Mouse (Mus musculus) neural tube, embryonic 14.5 days (tissue): ENCODE measurements around the gene Ckb. TPM values are rescaled to one million over a fixed set of nuclear protein-coding genes. Genes with fewer than 3 reads are reported as not detected.
"Not testable (repeated sequence)": the region's sequence is repeated elsewhere in the genome, so short reads cannot be mapped to it uniquely, and the experiment has no call there.

ENCODE experiments used
- ATAC-seq: fragments of 200-750 bp; cut with Nextera tagmentation; 2 replicates; pipeline ENCODE4 v1.8.0; 2017; ENCODE audit warnings: low read depth, mild to moderate bottlenecking, moderate TSS enrichment, moderate library complexity
- H3K27ac ChIP-seq: fragments of 300-500 bp; sonication (generic); 2 replicates; pipeline ENCODE4 v1.5.1; 2014; ENCODE audit warnings: low read depth, mild to moderate bottlenecking, control low read depth, low read length, moderate library complexity, mixed read lengths
- H3K27me3 ChIP-seq: fragments of 300-500 bp; sonication (generic); 2 replicates; pipeline ENCODE4 v1.6.1; 2014; ENCODE audit warnings: low read length; ENCODE audit not compliant: control insufficient read depth, insufficient read depth
- H3K36me3 ChIP-seq: fragments of 300-500 bp; sonication (generic); 2 replicates; pipeline ENCODE4 v1.6.1; 2014; ENCODE audit warnings: low read length, mixed read lengths; ENCODE audit not compliant: control insufficient read depth, insufficient read depth
- H3K4me1 ChIP-seq: fragments of 300-500 bp; sonication (generic); 2 replicates; pipeline ENCODE4 v1.6.1; 2014; ENCODE audit warnings: low read length; ENCODE audit not compliant: control insufficient read depth, insufficient read depth
- H3K4me2 ChIP-seq: fragments of 300-500 bp; sonication (generic); 2 replicates; pipeline ENCODE4 v1.6.1; 2014; ENCODE audit warnings: mild to moderate bottlenecking, low read depth, low read length, control low read depth
- H3K4me3 ChIP-seq: fragments of 300-500 bp; sonication (generic); 2 replicates; pipeline ENCODE4 v1.5.1; 2014; ENCODE audit warnings: low read depth, low read length, control low read depth, mixed read lengths
- H3K9ac ChIP-seq: fragments of 300-500 bp; sonication (generic); replicated peaks from 2 replicates; pipeline ENCODE4 v1.6.1; 2014; ENCODE audit warnings: low read depth, mild to moderate bottlenecking, control low read depth, low read length, mixed read lengths
- H3K9me3 ChIP-seq: fragments of 300-500 bp; sonication (generic); 2 replicates; pipeline ENCODE4 v1.6.1; 2016; ENCODE audit warnings: low read length; ENCODE audit not compliant: control insufficient read depth
- WGBS: fragments of 180-500 bp; shearing (Covaris S2); extraction: QIAGEN DNeasy Blood & Tissue Kit; methylation state at CpG from one replicate; pipeline ENCODE4 v1.1.7; 2014; 5-methylcytosine and 5-hydroxymethylcytosine counted together
- polyA plus RNA-seq: library from polyadenylated mRNA; unstranded; fragments of >200 nt; fragmentation: Nextera tagmentation; extraction: Ambion mirVana; gene quantifications from 2 replicates; pipeline ENCODE4 v1.2.1, GENCODE M21; 2014

Gene Ckb
- polyA plus RNA-seq, 1 experiment from 2014 or later = 1,628 TPM

DNA sequence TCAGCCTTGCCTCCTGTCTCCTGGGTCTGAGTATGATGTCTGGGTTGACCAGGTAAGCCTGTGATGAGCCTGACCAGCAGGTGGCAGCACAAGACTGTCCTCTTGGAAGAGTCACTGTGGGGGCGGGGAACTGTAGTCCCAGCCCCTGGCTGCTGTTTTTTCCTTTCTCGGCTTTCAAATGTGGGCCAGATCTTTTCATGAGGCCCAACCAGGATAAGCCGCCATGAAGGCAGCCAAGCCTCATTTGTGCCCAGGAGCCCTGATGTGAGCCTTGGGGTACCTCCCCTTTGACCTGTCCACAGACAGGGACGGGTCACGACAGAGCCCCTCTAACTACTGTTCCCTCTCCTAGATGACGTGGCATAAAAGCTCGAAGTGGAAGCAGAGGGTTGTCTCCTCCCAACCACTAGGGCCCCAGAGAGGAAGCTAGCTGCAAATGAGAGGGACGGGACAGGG, 3.7 kb downstream of the Ckb start:
- Histone ChIP-seq H3K27ac (peak overlapping the region; percentile 72), H3K9ac (peak overlapping the region; percentile 28; the same call in 1 of the 2 replicates), H3K27me3 (no peaks in the 10 kb centered on the region), H3K4me3 (peak overlapping the region; percentile 85), H3K4me1 (peaks cover 21% of the 10 kb centered on the region), H3K36me3 (0 out of 2 replicates have a peak, but pooled peaks cover 7% of the 10 kb centered on the region), H3K9me3 (no peaks in the 10 kb centered on the region), H3K4me2 (peak overlapping the region; percentile 96)
- 1% methylated on average over 8 of the region's 8 CpGs for WGBS
- peak; percentile 41; the same call in 1 of the 2 replicates for ATAC-seq

DNA sequence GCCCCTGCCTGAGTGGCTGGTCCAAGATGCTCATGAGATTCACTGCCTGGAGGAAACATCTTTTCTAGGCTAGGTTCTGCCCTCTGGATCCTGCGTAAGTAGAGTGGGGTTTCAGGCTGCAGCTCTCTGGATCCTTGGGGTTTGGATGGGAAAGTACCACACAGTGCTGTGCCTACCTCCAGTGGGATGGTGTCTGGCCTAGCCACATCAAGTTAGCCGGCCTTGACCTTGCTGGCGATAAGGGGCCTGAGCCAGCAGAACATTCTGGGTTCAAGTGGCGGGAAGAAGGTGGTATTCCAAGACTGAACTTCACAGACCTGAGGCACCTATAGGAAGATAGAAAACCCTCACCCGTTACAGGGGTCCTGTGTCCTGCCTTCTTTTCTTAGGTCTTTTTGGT, 4.7 kb downstream of the Ckb start:
- Histone ChIP-seq H3K27ac (no peak overlapping the region), H3K4me1 (peaks cover 17% of the 10 kb centered on the region), H3K9ac (no peak overlapping the region), H3K4me2 (no peak overlapping the region), H3K27me3 (no peaks in the 10 kb centered on the region), H3K4me3 (no peak overlapping the region), H3K9me3 (no peaks in the 10 kb centered on the region), H3K36me3 (0 out of 2 replicates have a peak, but pooled peaks cover 7% of the 10 kb centered on the region)
- ATAC-seq = no peak
- 90% methylated on average over 5 of the region's 5 CpGs for WGBS

DNA sequence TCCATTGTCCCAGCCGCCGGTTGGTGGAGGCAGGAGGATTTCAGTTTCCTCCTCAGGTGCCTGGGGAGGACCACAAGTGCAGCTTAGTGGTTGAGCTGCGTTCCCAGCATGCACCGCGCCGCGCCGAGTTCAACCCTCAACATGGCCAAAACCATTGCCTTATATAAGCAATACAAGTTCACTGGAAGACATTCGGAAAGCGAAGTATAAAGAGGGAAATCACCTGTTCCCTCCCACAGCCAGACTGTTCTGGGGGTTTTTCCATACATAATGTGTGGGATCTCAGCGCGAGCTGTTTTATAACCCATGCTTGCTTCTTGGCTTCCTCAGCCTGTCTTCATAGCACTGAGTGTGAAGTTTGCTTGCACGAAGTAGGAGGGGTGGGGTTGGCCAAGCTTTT, 5.8 kb downstream of the Ckb start:
- H3K4me2 ChIP-seq = no peak overlapping the region
- no peaks in the 10 kb centered on the region for H3K9me3 ChIP-seq
- no peaks in the 10 kb centered on the region for H3K27me3 ChIP-seq
- 0 out of 2 replicates have a peak, but pooled peaks cover 7% of the 10 kb centered on the region for H3K36me3 ChIP-seq
- H3K27ac ChIP-seq = no peak overlapping the region
- no peak overlapping the region for H3K4me3 ChIP-seq
- WGBS = 75% methylated on average over 13 of the region's 13 CpGs
- ATAC-seq = no peak
- H3K4me1 ChIP-seq = peaks cover 17% of the 10 kb centered on the region
- no peak overlapping the region for H3K9ac ChIP-seq

DNA sequence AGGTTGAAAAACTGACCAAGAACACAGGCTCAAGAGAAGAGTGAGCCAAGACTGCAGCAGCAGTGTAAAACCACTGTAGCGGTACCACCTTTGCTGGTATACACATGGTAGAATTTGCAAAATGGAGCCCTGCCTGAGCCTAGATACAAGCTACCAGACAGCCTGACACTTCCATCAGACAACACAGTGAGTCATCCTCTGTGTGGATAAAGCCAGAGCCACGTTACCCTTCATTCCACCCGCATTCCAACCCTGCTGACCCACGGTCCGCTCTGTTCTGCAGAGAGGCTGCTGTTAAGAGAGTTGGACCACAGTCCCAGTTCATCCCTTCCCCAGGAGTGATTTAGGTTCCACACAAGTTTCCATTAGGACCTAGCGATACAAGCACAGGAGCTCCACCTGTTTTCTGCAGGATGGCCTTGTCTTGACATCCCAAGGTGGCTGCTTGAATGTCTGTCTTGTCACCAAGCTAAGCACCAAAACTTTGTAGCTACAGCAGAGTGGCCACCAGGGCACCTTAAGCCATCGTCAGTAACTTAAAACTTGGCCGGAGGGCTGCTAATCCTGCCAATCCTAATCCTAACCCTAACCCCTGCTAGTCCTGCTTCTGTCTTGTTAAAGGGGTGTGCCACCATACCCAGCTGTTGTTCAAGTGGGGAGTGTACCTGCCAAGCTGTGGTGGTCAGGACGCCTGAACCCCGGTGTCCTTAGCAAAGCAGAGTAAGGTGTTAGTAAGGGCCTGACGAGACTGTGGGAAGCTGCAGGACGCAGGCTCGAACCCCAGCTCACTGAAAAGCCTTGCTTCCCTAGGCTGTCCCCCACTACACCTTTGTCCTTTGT, 6.9 kb downstream of the Ckb start:
- peaks cover 14% of the 10 kb centered on the region for H3K4me1 ChIP-seq
- no peak overlapping the region for H3K4me3 ChIP-seq
- no peaks in the 10 kb centered on the region for H3K27me3 ChIP-seq
- H3K9ac ChIP-seq = no peak overlapping the region
- H3K4me2 ChIP-seq = no peak overlapping the region
- WGBS = 83% methylated on average over 13 of the region's 13 CpGs
- H3K36me3 ChIP-seq = 0 out of 2 replicates have a peak, but pooled peaks cover 7% of the 10 kb centered on the region
- no peak overlapping the region for H3K27ac ChIP-seq
- ATAC-seq = no peak
- no peaks in the 10 kb centered on the region for H3K9me3 ChIP-seq

GRCm38 (mm10) chr12:111664144-111664634, 7.9 kb downstream of the Ckb start:
- 0 out of 2 replicates have a peak, but pooled peaks cover 3% of the 10 kb centered on the region for H3K36me3 ChIP-seq
- no peaks in the 10 kb centered on the region for H3K9me3 ChIP-seq
- no peak overlapping the region for H3K4me2 ChIP-seq
- H3K27ac ChIP-seq = no peak overlapping the region
- no peak overlapping the region for H3K4me3 ChIP-seq
- 60% methylated on average over 6 of the region's 6 CpGs for WGBS
- ATAC-seq = peak; percentile 9; the same call in 1 of the 2 replicates
- H3K4me1 ChIP-seq = peaks cover 7% of the 10 kb centered on the region; the same call in 1 of the 2 replicates
- H3K27me3 ChIP-seq = no peaks in the 10 kb centered on the region
- H3K9ac ChIP-seq = no peak overlapping the region

GRCm38 (mm10) chr12:111663228-111664143, 8.7 kb downstream of the Ckb start:
- H3K4me1 ChIP-seq = 0 out of 2 replicates have a peak, but pooled peaks cover under 1% of the 10 kb centered on the region
- 81% methylated on average over 17 of the region's 17 CpGs for WGBS
- H3K4me2 ChIP-seq = no peak overlapping the region
- no peak for ATAC-seq
- H3K27ac ChIP-seq = no peak overlapping the region
- no peaks in the 10 kb centered on the region for H3K27me3 ChIP-seq
- H3K4me3 ChIP-seq = no peak overlapping the region
- H3K9ac ChIP-seq = no peak overlapping the region
- no peaks in the 10 kb centered on the region for H3K36me3 ChIP-seq
- no peaks in the 10 kb centered on the region for H3K9me3 ChIP-seq

GRCm38 (mm10) chr12:111661554-111661953, 10.6 kb downstream of the Ckb start:
- H3K4me3 ChIP-seq, H3K36me3 ChIP-seq, H3K4me2 ChIP-seq, H3K27ac ChIP-seq, H3K9ac ChIP-seq, H3K27me3 ChIP-seq, H3K4me1 ChIP-seq, H3K9me3 ChIP-seq, ATAC-seq: not testable (repeated sequence)
- 96% methylated on average over 11 of the region's 11 CpGs for WGBS

DNA sequence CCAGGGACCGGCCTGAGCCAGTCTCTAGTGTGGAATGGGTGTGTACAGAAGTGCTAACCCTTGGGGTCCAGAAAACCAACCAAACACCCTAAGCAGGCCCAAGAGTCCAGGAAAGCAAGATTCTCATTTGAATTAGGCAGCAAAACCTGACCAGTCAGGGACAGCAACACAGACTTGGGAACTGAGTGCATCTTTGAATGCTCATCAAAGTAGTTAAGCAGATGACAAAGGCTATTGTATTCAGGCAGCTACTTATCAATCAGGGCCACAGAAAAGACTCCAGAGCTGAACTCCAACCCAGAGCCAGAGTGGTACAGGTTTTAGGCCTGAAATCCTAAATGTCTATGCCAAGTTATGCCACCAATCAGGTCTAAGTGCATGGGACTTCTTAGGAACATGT, 11.5 kb downstream of the Ckb start:
- H3K27me3 ChIP-seq = no peaks in the 10 kb centered on the region
- H3K9ac ChIP-seq = no peak overlapping the region
- no peak overlapping the region for H3K4me2 ChIP-seq
- WGBS = 95% methylated on average over 1 of the region's 1 CpGs
- no peaks in the 10 kb centered on the region for H3K4me1 ChIP-seq
- no peak for ATAC-seq
- H3K9me3 ChIP-seq = no peaks in the 10 kb centered on the region
- H3K4me3 ChIP-seq = no peak overlapping the region
- H3K36me3 ChIP-seq = peaks cover 7% of the 10 kb centered on the region
- H3K27ac ChIP-seq = no peak overlapping the region
